Mouse (Mus musculus) neural tube, embryonic 11.5 days (tissue): Measurements from ENCODE around the gene Bik. TPM values are rescaled to one million over a fixed set of nuclear protein-coding genes. Genes with fewer than 3 reads are reported as not detected.

Experiments used
- ATAC-seq: fragments of 200-750 bp; cut with Nextera tagmentation; 2 replicates; pipeline ENCODE4 v1.8.0; 2017; ENCODE audit warnings: moderate number of reproducible peaks, mild to moderate bottlenecking, moderate TSS enrichment, moderate library complexity; ENCODE audit not compliant: insufficient read depth, low FRiP score, low TSS enrichment
- DNase-seq: peaks from one replicate; pipeline ENCODE4 v3.0.0-alpha.2; 2015; ENCODE audit warnings: low spot score
- H3K27ac ChIP-seq: fragments of 300-500 bp; sonication (generic); 2 replicates; pipeline ENCODE4 v1.5.1; 2014; ENCODE audit warnings: low read depth, mild to moderate bottlenecking, low read length
- H3K27me3 ChIP-seq: fragments of 300-500 bp; sonication (generic); 2 replicates; pipeline ENCODE4 v1.6.1; 2014; ENCODE audit warnings: mild to moderate bottlenecking, low read length, mixed read lengths; ENCODE audit not compliant: control insufficient read depth, insufficient read depth
- H3K36me3 ChIP-seq: fragments of 300-500 bp; sonication (generic); 2 replicates; pipeline ENCODE4 v1.6.1; 2014; ENCODE audit warnings: mild to moderate bottlenecking, low read length, moderate library complexity, mixed read lengths; ENCODE audit not compliant: control insufficient read depth, insufficient read depth
- H3K4me1 ChIP-seq: fragments of 300-500 bp; sonication (generic); 2 replicates; pipeline ENCODE4 v1.6.1; 2014; ENCODE audit warnings: low read length, mixed read lengths; ENCODE audit not compliant: control insufficient read depth, insufficient read depth
- H3K4me2 ChIP-seq: fragments of 300-500 bp; sonication (generic); 2 replicates; pipeline ENCODE4 v1.6.1; 2014; ENCODE audit warnings: low read depth, mild to moderate bottlenecking, moderate library complexity
- H3K4me3 ChIP-seq: fragments of 300-500 bp; sonication (generic); 2 replicates; pipeline ENCODE4 v1.5.1; 2014; ENCODE audit warnings: low read depth, low read length
- H3K9ac ChIP-seq: fragments of 300-500 bp; sonication (generic); 2 replicates; pipeline ENCODE4 v1.6.1; 2014; ENCODE audit warnings: mild to moderate bottlenecking, low read length
- H3K9me3 ChIP-seq: fragments of 300-500 bp; sonication (generic); 2 replicates; pipeline ENCODE4 v1.6.1; 2016; ENCODE audit warnings: low read length; ENCODE audit not compliant: control insufficient read depth
- WGBS: fragments of 180-500 bp; shearing (Covaris S2); extraction: QIAGEN DNeasy Blood & Tissue Kit; methylation state at CpG from one replicate; pipeline ENCODE4 v1.1.7; 2014; 5-methylcytosine and 5-hydroxymethylcytosine counted together
- polyA plus RNA-seq: library from polyadenylated mRNA; unstranded; fragments of >200 nt; fragmentation: Nextera tagmentation; extraction: Ambion mirVana; gene quantifications from 2 replicates; pipeline ENCODE4 v1.2.1, GENCODE M21; 2014

Gene Bik
- polyA plus RNA-seq, 1 experiment from 2014 or later = 2.1 TPM

- WGBS = 64% methylated on average over 14 of the region's 14 CpGs
- H3K36me3 ChIP-seq = no peaks in the 10 kb centered on the region
- H3K9ac ChIP-seq = no peak overlapping the region
- peak; percentile 15 for DNase-seq
- H3K27me3 ChIP-seq = peaks cover 29% of the 10 kb centered on the region
- peaks cover 13% of the 10 kb centered on the region for H3K4me1 ChIP-seq
- no peaks in the 10 kb centered on the region for H3K9me3 ChIP-seq
- no peak overlapping the region for H3K4me2 ChIP-seq
- H3K4me3 ChIP-seq = no peak overlapping the region
- H3K27ac ChIP-seq = no peak overlapping the region
- no peak for ATAC-seq
These were observed 2.9 kb upstream of the Bik start for GRCm38 (mm10) chr15:83523638-83524332.

DNA sequence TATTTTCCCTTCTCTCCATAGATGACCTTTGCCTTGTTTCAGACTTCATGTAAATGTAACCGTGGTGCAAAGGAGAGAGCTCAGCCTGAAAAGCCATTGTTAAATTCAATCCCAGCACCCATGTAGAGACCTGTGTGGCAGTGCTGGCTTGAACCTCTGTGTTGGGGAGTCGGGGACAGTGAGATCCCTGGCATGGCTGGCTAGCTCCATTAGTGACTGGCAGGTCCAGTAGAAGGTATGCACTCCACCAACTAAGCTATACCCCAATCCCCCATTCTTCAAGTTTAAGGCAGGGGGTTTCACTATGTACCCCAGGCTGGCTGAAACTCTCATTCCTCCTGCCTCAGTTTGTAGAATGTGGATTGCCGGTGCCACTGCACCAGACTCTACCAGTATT, 2.3 kb upstream of the Bik start:
- WGBS = 89% methylated on average over 3 of the region's 3 CpGs
- DNase-seq = no peak
- no peak for ATAC-seq
- H3K4me3 ChIP-seq = no peak overlapping the region
- H3K27me3 ChIP-seq = peaks cover 29% of the 10 kb centered on the region
- H3K36me3 ChIP-seq = no peaks in the 10 kb centered on the region
- H3K4me1 ChIP-seq = peaks cover 13% of the 10 kb centered on the region
- H3K9me3 ChIP-seq = no peaks in the 10 kb centered on the region
- no peak overlapping the region for H3K9ac ChIP-seq
- no peak overlapping the region for H3K27ac ChIP-seq
- no peak overlapping the region for H3K4me2 ChIP-seq

- WGBS = under 1% methylated on average over 26 of the region's 26 CpGs
- Histone ChIP-seq H3K4me1 (peaks cover 13% of the 10 kb centered on the region), H3K36me3 (no peaks in the 10 kb centered on the region), H3K4me3 (peak overlapping the region; percentile 50), H3K27me3 (peaks cover 29% of the 10 kb centered on the region), H3K27ac (no peak overlapping the region), H3K4me2 (peak overlapping the region; percentile 95), H3K9ac (peak overlapping the region; percentile 55), H3K9me3 (no peaks in the 10 kb centered on the region)
- ATAC-seq (no peak), DNase-seq (no peak)
These were observed 403 bp downstream of the Bik start for GRCm38 (mm10) chr15:83527092-83527437.

- DNase-seq = no peak
- Histone ChIP-seq H3K4me1 (peaks cover 13% of the 10 kb centered on the region), H3K36me3 (no peaks in the 10 kb centered on the region), H3K4me2 (no peak overlapping the region; the same call in 1 of the 2 replicates), H3K27ac (no peak overlapping the region), H3K27me3 (peaks cover 29% of the 10 kb centered on the region), H3K4me3 (no peak overlapping the region), H3K9ac (no peak overlapping the region), H3K9me3 (no peaks in the 10 kb centered on the region)
- 84% methylated on average over 2 of the region's 2 CpGs for WGBS
- no peak for ATAC-seq
These were observed 1.1 kb downstream of the Bik start for GRCm38 (mm10) chr15:83527747-83528146.

GRCm38 (mm10) chr15:83528892-83529291, 2.2 kb downstream of the Bik start:
- H3K4me1 ChIP-seq = peaks cover 10% of the 10 kb centered on the region
- H3K27ac ChIP-seq = no peak overlapping the region
- ATAC-seq = no peak
- no peak for DNase-seq
- H3K9ac ChIP-seq = no peak overlapping the region
- no peak overlapping the region for H3K4me2 ChIP-seq
- no peak overlapping the region for H3K4me3 ChIP-seq
- WGBS = 65% methylated on average over 4 of the region's 4 CpGs
- H3K36me3 ChIP-seq = no peaks in the 10 kb centered on the region
- H3K27me3 ChIP-seq = peaks cover 29% of the 10 kb centered on the region
- no peaks in the 10 kb centered on the region for H3K9me3 ChIP-seq

- Histone ChIP-seq H3K9me3 (no peaks in the 10 kb centered on the region), H3K4me3 (no peak overlapping the region), H3K9ac (no peak overlapping the region), H3K36me3 (no peaks in the 10 kb centered on the region), H3K4me2 (no peak overlapping the region), H3K4me1 (peaks cover 10% of the 10 kb centered on the region), H3K27me3 (peaks cover 29% of the 10 kb centered on the region), H3K27ac (no peak overlapping the region)
- WGBS = 83% methylated on average over 5 of the region's 5 CpGs
- DNase-seq (no peak), ATAC-seq (no peak)
These were observed 3.1 kb downstream of the Bik start for GRCm38 (mm10) chr15:83529765-83530164.

GRCm38 (mm10) chr15:83530233-83530632, 3.6 kb downstream of the Bik start:
- Histone ChIP-seq H3K4me1 (peaks cover 10% of the 10 kb centered on the region), H3K9ac (no peak overlapping the region), H3K27me3 (peaks cover 29% of the 10 kb centered on the region), H3K4me2 (no peak overlapping the region), H3K9me3 (no peaks in the 10 kb centered on the region), H3K36me3 (no peaks in the 10 kb centered on the region), H3K27ac (no peak overlapping the region), H3K4me3 (no peak overlapping the region)
- WGBS = 73% methylated on average over 9 of the region's 9 CpGs
- DNase-seq (no peak), ATAC-seq (no peak)

DNA sequence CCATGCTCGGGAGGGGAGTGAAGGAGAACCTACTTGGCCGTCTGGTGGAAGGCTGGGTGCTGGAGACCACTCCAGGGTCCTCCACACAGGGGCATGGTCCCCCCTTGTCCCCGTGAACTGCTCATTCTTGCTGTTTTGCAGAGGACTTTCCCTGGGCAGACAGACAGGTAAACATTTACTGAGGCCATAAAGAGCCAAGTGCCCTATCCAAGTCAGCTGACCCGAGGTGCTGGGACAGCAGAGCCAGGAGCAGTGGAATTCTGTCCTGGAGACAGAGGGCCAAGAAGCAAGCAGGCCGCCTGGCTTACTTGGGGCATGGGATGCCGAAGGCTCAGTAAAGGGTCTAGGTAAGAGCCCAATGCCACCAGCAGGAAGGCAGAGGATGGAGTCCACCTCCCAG, 4.0 kb downstream of the Bik start:
- H3K9ac ChIP-seq = no peak overlapping the region
- no peak overlapping the region for H3K4me3 ChIP-seq
- DNase-seq (no peak), ATAC-seq (no peak)
- H3K4me1 ChIP-seq = peaks cover 10% of the 10 kb centered on the region
- peaks cover 25% of the 10 kb centered on the region for H3K27me3 ChIP-seq
- H3K27ac ChIP-seq = no peak overlapping the region
- H3K36me3 ChIP-seq = no peaks in the 10 kb centered on the region
- no peak overlapping the region for H3K4me2 ChIP-seq
- WGBS = 81% methylated on average over 6 of the region's 6 CpGs
- no peaks in the 10 kb centered on the region for H3K9me3 ChIP-seq

GRCm38 (mm10) chr15:83531961-83532469, 5.4 kb downstream of the Bik start:
- Histone ChIP-seq H3K27me3 (peaks cover 13% of the 10 kb centered on the region), H3K4me1 (peaks cover 4% of the 10 kb centered on the region), H3K36me3 (no peaks in the 10 kb centered on the region), H3K9me3 (no peaks in the 10 kb centered on the region), H3K4me2 (no peak overlapping the region), H3K27ac (no peak overlapping the region), H3K4me3 (no peak overlapping the region), H3K9ac (no peak overlapping the region)
- 84% methylated on average over 4 of the region's 5 CpGs for WGBS
- ATAC-seq (no peak), DNase-seq (no peak)
